Mouse (Mus musculus): ENCODE data around the gene Tmeff1.

Tmeff1 gene

DNA sequence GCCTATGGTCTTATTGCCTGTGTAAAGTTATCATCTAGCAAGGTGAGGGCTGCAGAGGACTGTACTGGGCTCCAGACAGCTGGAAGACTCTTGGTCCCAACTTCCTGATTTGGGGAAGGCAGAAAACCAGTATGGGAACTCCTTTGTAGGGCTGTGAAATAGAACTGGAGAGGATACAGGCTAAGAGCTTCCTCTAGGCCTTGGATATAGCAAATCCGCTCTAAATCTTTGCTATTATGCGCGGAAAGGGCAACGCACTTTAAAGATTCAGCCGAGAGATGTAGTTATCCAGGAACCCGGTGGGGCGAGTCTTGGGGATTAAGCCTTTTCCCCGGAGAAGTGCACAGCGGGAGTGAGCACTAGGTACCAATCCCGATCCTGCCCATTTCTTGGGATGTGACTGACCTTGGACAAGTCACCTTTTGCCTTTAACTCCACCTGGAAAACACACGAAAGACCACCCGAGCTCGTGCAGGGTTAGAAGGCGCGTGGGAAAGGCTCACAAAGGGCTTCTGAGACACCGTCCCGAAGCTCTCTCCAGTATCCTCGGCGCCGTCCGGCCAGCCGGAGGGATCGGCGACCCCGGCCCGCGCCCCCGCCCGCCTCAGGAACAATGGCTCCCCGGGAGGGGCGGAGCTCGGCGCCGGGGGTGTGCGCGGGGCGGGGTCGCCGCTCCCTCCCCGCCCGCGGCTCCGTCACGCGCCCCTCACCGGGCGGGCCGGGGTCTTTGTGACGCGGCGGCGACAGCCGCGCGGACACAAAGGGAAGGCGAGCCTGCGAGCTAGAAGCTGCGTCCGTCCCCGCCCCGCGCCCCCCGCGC, at the start of gene Tmeff1:
Gene Tmeff1, plus strand, starts transcription at position 754 of the 820 bp plus-strand sequence.
- DNase-seq (ENCODE audit: low read depth): no peak

DNA sequence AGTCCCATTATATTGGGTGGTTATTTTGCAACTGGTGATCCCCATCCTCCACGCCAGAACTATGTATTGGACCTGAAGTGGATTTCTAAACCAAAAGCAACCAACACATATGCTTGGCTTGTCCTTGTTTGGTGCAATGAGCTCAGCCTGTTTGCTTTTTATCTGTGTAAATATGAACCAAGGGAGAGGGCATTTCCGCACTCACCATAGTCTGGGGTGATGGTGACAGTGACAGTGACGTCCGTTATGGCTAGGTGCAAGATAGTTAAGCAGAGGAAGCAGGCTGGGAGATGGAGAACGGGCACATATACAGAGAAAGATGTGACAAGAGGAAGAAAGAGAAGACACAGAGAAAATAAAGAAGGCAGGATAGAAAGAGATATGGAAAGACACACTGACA, 48.7 kb upstream of the Tmeff1 start:
- DNase-seq (ENCODE audit: low read depth): no peak

DNA sequence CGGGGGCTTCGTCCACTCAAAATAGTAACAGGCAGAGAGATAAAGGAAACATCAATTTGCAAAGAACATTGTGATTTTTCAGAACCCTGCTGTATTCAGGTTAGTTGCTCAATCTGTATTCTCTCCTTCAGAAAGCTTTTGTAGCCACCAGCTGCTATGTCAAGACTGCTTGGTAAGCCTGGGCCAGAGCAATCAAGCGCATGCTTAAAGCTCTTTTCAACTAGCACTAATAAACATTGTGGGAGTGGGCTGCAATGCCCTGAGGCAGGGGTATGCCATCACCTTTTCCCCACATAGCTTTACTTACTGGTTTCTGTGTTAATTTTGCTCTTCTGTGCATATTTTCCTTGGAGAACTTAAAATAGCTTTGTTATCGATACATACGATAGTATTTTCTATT, 48.0 kb upstream of the Tmeff1 start:
- no peak for DNase-seq (ENCODE audit: low read depth)

- no peak for DNase-seq (ENCODE audit: low read depth)
Measured at GRCm38 (mm10) chr4:48538581-48538980, 46.4 kb upstream of the Tmeff1 start.

GRCm38 (mm10) chr4:48539841-48540575, 45.0 kb upstream of the Tmeff1 start, which contains the start of gene Msantd3:
TSS of gene Msantd3 (plus strand) at chr4:48539935.
- DNase-seq (ENCODE audit: low read depth): no peak

DNA sequence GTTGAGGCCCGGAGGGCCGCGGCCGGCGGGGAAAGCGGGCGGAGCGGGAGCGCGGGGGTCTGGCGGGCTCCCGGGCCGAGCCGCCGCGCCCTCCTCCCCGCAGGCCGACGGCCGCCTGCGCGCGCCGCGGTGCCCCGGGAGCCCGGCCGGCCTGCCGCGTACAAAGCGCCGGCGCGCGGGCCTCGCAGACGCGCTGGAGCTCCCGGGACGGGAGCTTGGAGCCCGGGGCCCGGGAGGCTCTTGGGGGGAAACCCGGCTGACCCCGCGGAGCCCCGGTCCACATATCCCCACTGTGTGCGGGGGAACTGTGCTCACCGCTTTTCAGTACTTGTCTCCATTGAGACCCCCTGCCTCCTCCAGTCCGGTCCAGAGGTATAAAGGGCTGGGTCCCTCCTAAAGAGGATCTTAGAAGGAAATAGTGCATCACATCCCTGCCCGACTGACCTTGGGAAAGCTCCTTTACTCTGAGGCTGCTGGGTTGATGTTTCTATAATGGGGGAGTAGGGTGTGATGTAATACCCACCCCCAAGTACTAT, 44.3 kb upstream of the Tmeff1 start:
- DNase-seq (ENCODE audit: low read depth): no peak

DNA sequence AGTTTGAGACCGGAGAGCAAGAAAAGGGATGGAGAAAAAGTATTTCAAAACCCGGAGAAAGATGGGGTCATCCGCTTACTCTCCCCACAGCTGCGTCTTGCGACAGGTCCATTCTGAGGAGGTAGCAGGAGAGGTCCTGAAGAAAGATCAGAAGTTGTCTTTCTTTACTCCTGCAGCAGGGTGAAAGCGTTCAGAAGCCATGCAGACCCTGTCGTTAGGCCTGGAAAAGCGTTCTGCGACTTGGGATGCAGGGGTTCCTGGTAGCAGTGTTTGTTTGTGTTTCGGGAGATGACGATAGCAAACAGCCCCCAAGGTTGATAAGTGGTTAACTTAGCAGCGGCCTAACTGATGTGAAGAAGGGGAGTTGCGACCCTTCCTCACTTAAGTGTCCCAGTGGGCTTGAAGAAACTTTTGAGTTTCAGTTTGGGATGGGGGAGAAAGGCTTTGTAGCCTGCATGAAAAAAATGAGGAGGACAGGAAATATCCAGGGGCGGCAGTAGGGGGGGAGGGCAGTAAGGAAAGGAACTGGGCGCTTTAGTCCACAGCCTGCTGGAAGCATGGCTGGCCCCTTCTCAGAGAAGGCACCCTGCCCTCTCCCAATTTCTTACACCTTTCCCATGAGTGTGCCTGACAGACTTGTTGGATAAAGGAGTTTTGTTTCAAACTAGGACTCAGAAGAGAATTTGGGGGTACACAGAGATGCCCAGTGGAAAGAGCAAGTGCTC, 43.3 kb upstream of the Tmeff1 start:
- no peak for DNase-seq (ENCODE audit: low read depth)

- DNase-seq (ENCODE audit: low read depth): peak; percentile 11
Measured at GRCm38 (mm10) chr4:48542351-48542750, 42.6 kb upstream of the Tmeff1 start.

- DNase-seq (ENCODE audit: low read depth): no peak
Measured at GRCm38 (mm10) chr4:48543071-48543865, 41.7 kb upstream of the Tmeff1 start.

DNA sequence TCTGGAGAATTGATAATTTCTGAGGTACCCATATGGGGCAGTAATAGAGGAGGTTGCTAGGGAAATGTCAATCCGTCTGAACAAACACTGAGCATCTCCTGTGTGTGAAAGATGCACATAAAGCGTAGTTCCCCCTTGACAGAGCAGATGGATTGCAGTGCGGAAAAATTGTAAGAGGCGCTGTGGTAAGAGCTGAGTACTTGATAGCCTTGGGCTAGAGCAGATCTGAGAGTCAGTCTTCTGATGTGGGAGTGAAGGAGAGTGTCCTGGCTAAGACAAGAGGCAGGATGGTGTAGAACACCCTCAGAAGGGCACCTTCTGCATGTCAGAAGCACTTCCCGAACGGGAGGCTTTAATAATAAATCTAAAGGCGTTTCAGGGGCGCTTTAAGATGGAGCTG, 40.8 kb upstream of the Tmeff1 start:
- DNase-seq (ENCODE audit: low read depth): no peak

DNA sequence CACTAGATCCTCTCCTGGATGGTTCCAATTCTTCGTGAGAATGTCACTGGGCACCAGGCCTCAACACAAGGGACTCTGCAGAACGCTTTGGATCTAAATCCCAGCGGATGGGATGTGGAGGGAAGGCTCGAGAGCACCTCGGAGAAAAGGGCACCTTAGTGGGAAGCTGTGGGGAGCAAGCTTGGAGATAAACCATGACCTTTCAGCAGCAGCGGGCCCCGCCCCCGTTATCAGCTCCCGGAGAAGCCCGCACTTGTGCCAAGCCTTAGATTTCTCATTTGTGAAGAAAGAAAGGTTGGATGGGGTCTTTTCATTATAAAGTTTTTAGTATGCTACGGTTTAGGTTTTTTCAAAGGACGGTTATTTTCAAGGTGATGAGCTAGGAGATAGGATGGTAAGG, 39.0 kb upstream of the Tmeff1 start:
- no peak for DNase-seq (ENCODE audit: low read depth)

- DNase-seq (ENCODE audit: low read depth): no peak
Measured at GRCm38 (mm10) chr4:48546568-48547496, 38.1 kb upstream of the Tmeff1 start.

GRCm38 (mm10) chr4:48548393-48549045, 36.5 kb upstream of the Tmeff1 start:
- no peak for DNase-seq (ENCODE audit: low read depth)

DNA sequence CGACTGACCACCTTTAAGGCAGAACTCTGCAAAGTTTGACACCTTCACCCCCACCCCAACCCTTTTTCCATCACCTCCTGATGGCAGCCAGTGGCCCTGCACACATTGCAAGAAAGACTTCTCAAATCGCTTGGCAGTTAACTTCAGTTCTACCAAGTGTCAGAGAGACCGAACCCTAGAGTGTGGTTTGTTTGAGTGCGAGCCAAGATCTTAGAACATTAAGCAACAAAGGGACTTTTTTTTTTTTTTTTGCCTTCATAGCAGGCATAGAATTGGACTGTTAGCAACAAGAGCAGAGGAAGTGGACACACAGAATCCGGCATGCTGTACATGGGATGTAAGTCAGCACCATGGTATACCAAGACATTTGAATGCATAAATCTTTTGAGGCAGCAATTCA, 35.3 kb upstream of the Tmeff1 start:
- DNase-seq (ENCODE audit: low read depth): peak; percentile 20

DNA sequence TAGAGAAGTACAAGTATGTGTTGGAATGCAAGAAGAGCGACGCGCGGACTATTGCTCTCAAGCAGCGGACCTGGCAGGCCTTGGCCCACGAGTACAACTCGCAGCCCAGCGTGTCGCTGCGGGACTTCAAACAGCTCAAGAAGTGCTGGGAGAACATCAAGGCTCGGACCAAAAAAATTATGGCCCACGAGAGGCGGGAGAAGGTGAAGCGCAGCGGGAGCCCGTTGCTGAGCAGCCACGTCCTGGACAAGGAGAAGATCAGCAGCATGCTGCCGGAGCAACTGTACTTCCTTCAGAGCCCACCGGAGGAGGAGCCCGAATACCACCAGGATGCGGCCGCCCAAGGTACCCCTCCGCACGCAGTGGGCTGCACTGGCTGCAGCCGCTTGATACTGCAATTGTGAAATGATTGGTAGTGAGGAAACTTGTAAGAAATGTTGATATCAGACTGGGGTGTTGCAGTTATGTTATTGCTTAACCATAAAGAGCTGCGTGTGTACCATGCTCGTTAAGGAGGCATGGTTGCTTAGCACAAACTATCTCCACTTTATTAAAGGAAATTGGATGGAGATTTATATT, 32.4 kb upstream of the Tmeff1 start:
- DNase-seq (ENCODE audit: low read depth): no peak

GRCm38 (mm10) chr4:48554132-48554531, 30.8 kb upstream of the Tmeff1 start:
- DNase-seq (ENCODE audit: low read depth): peak; percentile 62

GRCm38 (mm10) chr4:48555729-48556128, 29.2 kb upstream of the Tmeff1 start:
- DNase-seq (ENCODE audit: low read depth): peak; percentile 64

GRCm38 (mm10) chr4:48559652-48560051, 25.3 kb upstream of the Tmeff1 start:
- DNase-seq (ENCODE audit: low read depth): no peak

DNA sequence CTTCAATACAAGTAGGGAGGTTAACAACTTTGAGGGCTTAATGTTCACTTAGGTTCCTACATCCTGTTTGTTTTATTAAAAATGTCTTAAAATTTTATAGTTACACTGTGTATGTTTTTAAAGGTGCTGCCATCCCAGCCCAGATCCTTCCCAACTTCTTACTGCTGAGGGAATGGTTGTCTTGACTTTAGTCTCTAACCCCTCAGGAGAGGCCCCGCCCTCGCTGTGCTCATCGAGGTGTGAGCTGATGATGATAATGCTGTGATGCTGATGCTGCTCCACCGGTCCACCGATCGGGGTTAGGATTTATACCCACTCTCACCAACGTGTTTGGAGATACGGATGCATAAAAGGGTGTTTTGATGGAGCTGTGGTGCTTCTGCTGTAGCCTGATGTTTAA, 23.1 kb upstream of the Tmeff1 start:
- no peak for DNase-seq (ENCODE audit: low read depth)

GRCm38 (mm10) chr4:48564962-48565361, 20.0 kb upstream of the Tmeff1 start:
- no peak for DNase-seq (ENCODE audit: low read depth)
